Mouse (Mus musculus) CH12.LX (cell line): Measurements from ENCODE around the gene Dusp3. TPM values are rescaled to one million over a fixed set of nuclear protein-coding genes. Genes with fewer than 3 reads are reported as not detected.

Source experiments
- DNase-seq: peaks from one replicate; pipeline ENCODE4 v3.0.0-alpha.2; 2013; ENCODE audit errors: extremely low read depth
- H3K27ac ChIP-seq: 2 replicates; pipeline ENCODE4 v1.5.1; 2012; ENCODE audit warnings: low read depth, mild to moderate bottlenecking, control low read depth, moderate library complexity; ENCODE audit not compliant: insufficient read depth
- H3K27me3 ChIP-seq: replicated peaks from 2 replicates; pipeline ENCODE3; 2012; ENCODE audit warnings: inconsistent platforms
- H3K36me3 ChIP-seq, 2 experiments: replicated peaks in 1 of 2; 2 replicates each; pipeline versions ENCODE3 to v1.6.1; 2012; ENCODE audit warnings: inconsistent platforms in 1 of 2, low read length in 1 of 2, mild to moderate bottlenecking in 1 of 2, mixed read lengths in 1 of 2, moderate library complexity in 1 of 2; ENCODE audit not compliant: control insufficient read depth in 1 of 2, insufficient read depth in 1 of 2
- H3K4me1 ChIP-seq, 2 experiments: 2 replicates each; pipeline ENCODE4 v1.6.1; 2012; ENCODE audit warnings: inconsistent platforms in 1 of 2, moderate library complexity in 1 of 2; ENCODE audit not compliant: insufficient read depth in 2 of 2, control insufficient read depth in 1 of 2
- H3K4me2 ChIP-seq: 2 replicates; pipeline ENCODE4 v1.6.1; 2012; ENCODE audit warnings: low read depth, mild to moderate bottlenecking, control low read depth; ENCODE audit not compliant: poor library complexity, insufficient read depth, severe bottlenecking
- H3K4me3 ChIP-seq, 3 experiments: fragments of 150-350 bp in 1 of 3; sonication (generic) in 1 of 3; replicated peaks in 1 of 3; 2 replicates each; pipeline versions ENCODE3 to v1.5.1; 2011 to 2012; ENCODE audit warnings: low read depth in 2 of 3, low read length in 2 of 3, mild to moderate bottlenecking in 2 of 3, moderate library complexity in 2 of 3, control low read depth in 1 of 3, improper control_type of control experiment in 1 of 3, inconsistent platforms in 1 of 3, mixed read lengths in 1 of 3; ENCODE audit not compliant: poor library complexity in 1 of 3
- H3K79me2 ChIP-seq: replicated peaks from 2 replicates; pipeline ENCODE4 v1.6.1; 2012; ENCODE audit warnings: mild to moderate bottlenecking, moderate library complexity; ENCODE audit not compliant: control insufficient read depth, poor library complexity, insufficient read depth, severe bottlenecking; ENCODE audit errors: extremely low read depth
- H3K9ac ChIP-seq: 2 replicates; pipeline ENCODE4 v1.6.1; 2012; ENCODE audit warnings: low read depth, mild to moderate bottlenecking, control low read depth, moderate library complexity; ENCODE audit not compliant: insufficient read depth
- H3K9me3 ChIP-seq: replicated peaks from 2 replicates; pipeline ENCODE3; 2012; ENCODE audit warnings: low read length, inconsistent platforms, mixed read lengths
- CHD1 ChIP-seq: IDR thresholded peaks from 2 replicates; pipeline ENCODE4 v1.6.1; 2012; ENCODE audit warnings: low read depth, low read length, improper control_type of control experiment, inconsistent platforms
- CTCF ChIP-seq, 2 experiments: IDR thresholded peaks in 1 of 2; conservative IDR thresholded peaks in 1 of 2; 2 replicates each; pipeline ENCODE4 v1.5.1; 2011 to 2012; ENCODE audit warnings: low read depth in 2 of 2, low read length in 2 of 2, improper control_type of control experiment in 1 of 2, inconsistent platforms in 1 of 2, mild to moderate bottlenecking in 1 of 2, moderate library complexity in 1 of 2
- E2F4 ChIP-seq: IDR thresholded peaks from 2 replicates; pipeline ENCODE4 v1.6.1; 2011; ENCODE audit warnings: low read depth, low read length, improper control_type of control experiment; ENCODE audit not compliant: insufficient replicate concordance
- EP300 ChIP-seq: IDR thresholded peaks from 2 replicates; pipeline ENCODE4 v1.6.1; 2011; ENCODE audit warnings: low read length, improper control_type of control experiment
- JUN ChIP-seq: IDR thresholded peaks from 2 replicates; pipeline ENCODE4 v1.6.1; 2011; ENCODE audit warnings: low read depth, mild to moderate bottlenecking, low read length, improper control_type of control experiment, moderate library complexity; ENCODE audit not compliant: insufficient read depth
- JUND ChIP-seq: conservative IDR thresholded peaks from 2 replicates; pipeline ENCODE4 v1.6.1; 2011; ENCODE audit warnings: low read depth, low read length, improper control_type of control experiment
- MAZ ChIP-seq: IDR thresholded peaks from 2 replicates; pipeline ENCODE4 v1.6.1; 2012; ENCODE audit warnings: low read depth, mild to moderate bottlenecking, inconsistent platforms, low read length, improper control_type of control experiment, moderate library complexity
- NELFE ChIP-seq: IDR thresholded peaks from 2 replicates; pipeline ENCODE4 v1.6.1; 2011; ENCODE audit warnings: low read depth, low read length, improper control_type of control experiment
- PAX5 ChIP-seq: IDR thresholded peaks from 2 replicates; pipeline ENCODE4 v1.6.1; 2012; ENCODE audit warnings: low read length, inconsistent platforms, mixed read lengths
- POLR2AphosphoS2 ChIP-seq: IDR thresholded peaks from 2 replicates; pipeline ENCODE4 v1.6.1; 2011; ENCODE audit warnings: low read depth, low read length, improper control_type of control experiment
- RAD21 ChIP-seq: IDR thresholded peaks from 2 replicates; pipeline ENCODE4 v1.6.1; 2011; ENCODE audit warnings: low read depth, mild to moderate bottlenecking, low read length, improper control_type of control experiment, moderate library complexity
- RCOR1 ChIP-seq: conservative IDR thresholded peaks from 2 replicates; pipeline ENCODE4 v1.6.1; 2012; ENCODE audit warnings: low read depth, mild to moderate bottlenecking, inconsistent platforms, low read length, improper control_type of control experiment
- SMC3 ChIP-seq: IDR thresholded peaks from 2 replicates; pipeline ENCODE4 v1.6.1; 2011; ENCODE audit warnings: low read depth, low read length, improper control_type of control experiment
- TCF12 ChIP-seq: IDR thresholded peaks from 2 replicates; pipeline ENCODE4 v1.6.1; 2014; ENCODE audit warnings: low read depth, mild to moderate bottlenecking, inconsistent platforms, low read length, improper control_type of control experiment
- USF1 ChIP-seq: IDR thresholded peaks from 2 replicates; pipeline ENCODE4 v1.6.1; 2014; ENCODE audit warnings: low read depth, mild to moderate bottlenecking, inconsistent platforms, low read length, improper control_type of control experiment
- ZKSCAN1 ChIP-seq: IDR thresholded peaks from 2 replicates; pipeline ENCODE4 v1.6.1; 2012; ENCODE audit warnings: low read depth, inconsistent platforms, low read length, improper control_type of control experiment, borderline replicate concordance
- ZMIZ1 ChIP-seq: IDR thresholded peaks from 2 replicates; pipeline ENCODE4 v1.6.1; 2012; ENCODE audit warnings: low read depth, mild to moderate bottlenecking, inconsistent platforms, low read length, improper control_type of control experiment
- dilution Hi-C: fragments of 300-500 bp; cut with MboI; formaldehyde crosslinking; loops from 2 replicates; pipeline ENCODE4 v1.14.3; 2020; ENCODE audit warnings: low sequenced_read_pairs; ENCODE audit not compliant: extremely low pct_unique_long_range_greater_than_20kb, extremely low pct_ligation_motif_present
- in situ Hi-C: fragments of 300-500 bp; cut with MboI; formaldehyde crosslinking; loops from 3 replicates; pipeline ENCODE4 v1.14.3; 2019; ENCODE audit warnings: low sequenced_read_pairs, low pct_ligation_motif_present, low pct_unique_long_range_greater_than_20kb, mixed read lengths
- polyA plus RNA-seq: library from polyadenylated mRNA; unstranded; fragments of >175 nt; gene quantifications from 2 replicates; pipeline ENCODE4 v1.2.1, GENCODE M21; 2012; ENCODE audit warnings: low read depth; ENCODE audit not compliant: insufficient read length
- total RNA-seq, 2 experiments: library from RNA; depleted of rRNA; stranded (reverse); fragments of 300-350 nt in 1 of 2; fragments of >200 nt in 1 of 2; gene quantifications; 2 replicates each; pipeline ENCODE4 v1.2.3; 2012 to 2014

Dusp3 gene
- total and polyA plus RNA-seq, 3 experiments, result 5.6 to 23.6 (median 20.8) TPM

- Histone ChIP-seq H3K27me3 (peaks cover 80% of the 10 kb centered on the region), H3K4me1 (peaks cover 0 to 9% of the 10 kb centered on the region in 2 experiments; a peak in 2 of 4 replicates), H3K9ac (no peak overlapping the region), H3K36me3 (no peaks in the 10 kb centered on the region), H3K27ac (no peak overlapping the region), H3K4me3 (no peak overlapping the region), H3K79me2 (no peaks in the 10 kb centered on the region), H3K4me2 (no peak overlapping the region), H3K9me3 (peaks cover 3% of the 10 kb centered on the region)
- no peak for TF ChIP-seq RCOR1
- no peak for TF ChIP-seq JUN
- TF ChIP-seq SMC3, result no peak
- no peak for TF ChIP-seq ZKSCAN1
- TF ChIP-seq ZMIZ1, result no peak
- TF ChIP-seq JUND, result no peak
- no peak for TF ChIP-seq EP300
- TF ChIP-seq USF1, result no peak
- TF ChIP-seq CHD1, result no peak
- TF ChIP-seq RAD21, result no peak
- no peak for TF ChIP-seq TCF12
- TF ChIP-seq E2F4, result no peak
- no peak for TF ChIP-seq MAZ
- dilution Hi-C loops, result no loop called here
- in situ Hi-C loops, result no loop called here
- DNase-seq, result no peak
These were observed 19.9 kb upstream of the Dusp3 start for GRCm38 (mm10) chr11:102006688-102007087.

DNA sequence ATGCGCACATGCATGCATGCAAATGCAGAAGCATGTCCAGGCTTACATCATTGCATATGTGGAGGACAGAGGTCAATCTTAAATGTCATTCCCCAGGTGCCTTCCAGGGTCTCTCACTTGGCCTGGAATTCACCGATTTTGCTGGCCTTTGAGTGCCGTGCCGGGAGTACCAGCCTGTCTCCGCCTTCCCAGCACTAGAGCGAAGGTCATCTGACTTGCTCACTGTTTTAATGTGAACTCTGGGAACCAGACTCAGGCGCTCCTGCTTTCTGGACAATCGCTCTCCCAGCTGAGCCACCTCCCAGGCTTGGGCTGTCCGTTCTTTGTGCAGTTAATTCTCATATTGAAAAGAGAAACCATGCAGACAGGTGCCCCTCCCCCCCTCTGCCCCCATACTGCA is 19.5 kb upstream of the Dusp3 start:
- Histone ChIP-seq H3K27ac (no peak overlapping the region), H3K36me3 (no peaks in the 10 kb centered on the region), H3K9ac (no peak overlapping the region), H3K4me1 (peaks cover 0 to 9% of the 10 kb centered on the region in 2 experiments; a peak in 2 of 4 replicates), H3K27me3 (peaks cover 81% of the 10 kb centered on the region), H3K79me2 (no peaks in the 10 kb centered on the region), H3K4me2 (no peak overlapping the region), H3K4me3 (no peak overlapping the region), H3K9me3 (peaks cover 3% of the 10 kb centered on the region)
- dilution Hi-C loops, result no loop called here
- DNase-seq, result no peak
- in situ Hi-C loops, result no loop called here
- TF ChIP-seq JUND (no peak), NELFE (no peak)

DNA sequence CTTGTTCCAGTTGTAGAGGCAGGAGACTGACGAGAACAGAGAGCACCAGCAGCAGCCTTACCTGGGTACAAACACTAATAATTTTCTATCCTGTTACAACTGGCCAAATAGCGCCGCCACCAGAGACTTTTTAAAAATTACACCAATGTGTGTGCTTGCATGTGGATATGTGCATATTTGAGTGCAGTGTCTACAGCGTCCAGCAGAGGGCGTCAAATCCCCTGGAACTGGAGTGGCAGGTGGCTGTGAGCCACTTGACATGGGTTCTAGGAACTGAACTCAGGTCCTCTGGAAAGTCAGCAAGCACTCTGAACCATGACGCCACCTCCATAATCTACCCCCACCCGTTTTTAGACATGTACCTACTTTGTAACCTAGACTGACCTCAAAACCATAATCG is 17.4 kb upstream of the Dusp3 start:
- TF ChIP-seq ZKSCAN1, result no peak
- TF ChIP-seq JUND, result no peak
- no peak for TF ChIP-seq POLR2AphosphoS2
- TF ChIP-seq CHD1, result no peak
- TF ChIP-seq SMC3, result peak; percentile 5; the same call in 1 of the 2 replicates
- TF ChIP-seq PAX5, result no peak
- peak; percentile 55 to 59 for TF ChIP-seq CTCF (conservative IDR thresholded peaks at IDR 0.05 in 1 of 2, IDR thresholded peaks at IDR 0.05 in 1 of 2; ENCODE audit: low read depth in 2 of 2, low read length in 2 of 2)
- TF ChIP-seq RAD21, result peak; percentile 8
- peaks cover 0 to 4% of the 10 kb centered on the region in 2 experiments; a peak in 2 of 4 replicates for H3K4me1 ChIP-seq
- H3K9me3 ChIP-seq, result peaks cover 3% of the 10 kb centered on the region
- H3K9ac ChIP-seq, result no peak overlapping the region
- H3K79me2 ChIP-seq, result no peaks in the 10 kb centered on the region
- no peak overlapping the region for H3K4me2 ChIP-seq
- H3K36me3 ChIP-seq, result no peaks in the 10 kb centered on the region
- no peak overlapping the region for H3K4me3 ChIP-seq
- in situ Hi-C loops (no loop called here), dilution Hi-C loops (no loop called here)
- peaks cover 75% of the 10 kb centered on the region for H3K27me3 ChIP-seq
- peak; percentile 17 for DNase-seq
- no peak overlapping the region for H3K27ac ChIP-seq
